Mouse (Mus musculus) hematopoietic stem cell, adult 5-6 weeks (primary cell): ENCODE results near the gene Krtap4-1. TPM values are rescaled to one million over a fixed set of nuclear protein-coding genes. Genes with fewer than 3 reads are reported as not detected.
"Not testable (repeated sequence)": the region's sequence is repeated elsewhere in the genome, so short reads cannot be mapped to it uniquely, and the experiment has no call there.

ENCODE experiments used
- ATAC-seq, 2 experiments: fragments of 125-278 bp in 1 of 2; replicated peaks in 1 of 2; 2 replicates each; pipeline ENCODE4 v1.8.0; 2016 to 2017; ENCODE audit warnings: inconsistent platforms in 2 of 2, mild to moderate bottlenecking in 2 of 2, moderate number of reproducible peaks in 2 of 2, low read depth in 1 of 2, moderate TSS enrichment in 1 of 2; ENCODE audit not compliant: low FRiP score in 2 of 2, poor library complexity in 2 of 2, severe bottlenecking in 2 of 2, insufficient read depth in 1 of 2, low TSS enrichment in 1 of 2
- total RNA-seq: library from RNA; stranded (forward); fragments of 172-1452, 232-1000 nt; gene quantifications from 2 replicates; pipeline ENCODE4 v1.2.3, GENCODE M21; 2017

The Krtap4-1 gene
- total RNA-seq, 1 experiment from 2014 or later: not detected

GRCm38 (mm10) chr11:99609126-99609525 is 18.9 kb downstream of the Krtap4-1 start:
- ATAC-seq: no peak

GRCm38 (mm10) chr11:99603208-99603607 is 24.8 kb downstream of the Krtap4-1 start, which contains the start of gene Gm11938:
TSS of gene Gm11938 (minus strand) at chr11:99603308.
- not testable (repeated sequence) for ATAC-seq

- ATAC-seq: not testable (repeated sequence)
Measured at GRCm38 (mm10) chr11:99597742-99598141, 30.3 kb downstream of the Krtap4-1 start, which contains the start of gene Krtap9-3. TSS of gene Krtap9-3 (minus strand) at chr11:99598105.

GRCm38 (mm10) chr11:99590981-99591380 is 37.1 kb downstream of the Krtap4-1 start, which contains the start of gene Krtap1-3:
TSS of gene Krtap1-3 (minus strand) at chr11:99591339.
- ATAC-seq: no peak

GRCm38 (mm10) chr11:99585096-99585495 is 42.9 kb downstream of the Krtap4-1 start:
- ATAC-seq: no peak

GRCm38 (mm10) chr11:99583245-99583704 is 44.8 kb downstream of the Krtap4-1 start, which contains the start of gene Krtap1-4:
TSS of gene Krtap1-4 (minus strand) at chr11:99583654.
- no peak for ATAC-seq

- no peak for ATAC-seq
Measured at GRCm38 (mm10) chr11:99581564-99581963, 46.5 kb downstream of the Krtap4-1 start.

- ATAC-seq: no peak
Measured at GRCm38 (mm10) chr11:99581051-99581450, 47.0 kb downstream of the Krtap4-1 start.

- no peak for ATAC-seq
Measured at GRCm38 (mm10) chr11:99580636-99581035, 47.4 kb downstream of the Krtap4-1 start, which contains the start of gene Krtap1-5. TSS of gene Krtap1-5 (minus strand) at chr11:99581016.

Other genes starting within 250 kb of the Krtap4-1 start
- gene Krt10, start 238.9 kb downstream of the Krtap4-1 start, total RNA-seq: not detected in 2 replicates
- gene Krt12, start 206.0 kb downstream of the Krtap4-1 start, total RNA-seq: not detected in 2 replicates
- gene Krt20, start 190.1 kb downstream of the Krtap4-1 start, total RNA-seq: not detected in 2 replicates
- gene Krt23, start 135.1 kb downstream of the Krtap4-1 start, total RNA-seq: not detected in 2 replicates
- gene Krt39, start 106.9 kb downstream of the Krtap4-1 start, total RNA-seq: not detected in 2 replicates
- not detected in 2 replicates for gene Krt40, start 85.1 kb downstream of the Krtap4-1 start, total RNA-seq
- not detected in 2 replicates for gene Krtap3-3, start 77.4 kb downstream of the Krtap4-1 start, total RNA-seq
- gene Krtap3-2, start 71.4 kb downstream of the Krtap4-1 start, total RNA-seq: not detected in 2 replicates
- not detected in 2 replicates for gene Gm11939, start 68.8 kb downstream of the Krtap4-1 start, total RNA-seq
- gene Krtap3-1, start 61.6 kb downstream of the Krtap4-1 start, total RNA-seq: not detected in 2 replicates
- gene Krtap1-5, start 47.2 kb downstream of the Krtap4-1 start, total RNA-seq: not detected in 2 replicates
- not detected in 2 replicates for gene Krtap1-4, start 44.6 kb downstream of the Krtap4-1 start, total RNA-seq
- gene Krtap1-3, start 36.9 kb downstream of the Krtap4-1 start, total RNA-seq: not detected in 2 replicates
- gene Krtap9-3, start 30.1 kb downstream of the Krtap4-1 start, total RNA-seq: not detected in 2 replicates
- gene Gm11938, start 24.9 kb downstream of the Krtap4-1 start, total RNA-seq: not detected in 2 replicates
- gene Gm11937, start 18.0 kb downstream of the Krtap4-1 start, total RNA-seq: not detected in 2 replicates
- not detected in 2 replicates for gene Krtap2-4, start 13.4 kb downstream of the Krtap4-1 start, total RNA-seq
- gene Gm11562, start 7.8 kb downstream of the Krtap4-1 start, total RNA-seq: not detected in 2 replicates
- not detected in 2 replicates for gene Krtap4-2, start 6.8 kb upstream of the Krtap4-1 start, total RNA-seq
- not detected in 2 replicates for gene Krtap4-7, start 15.9 kb upstream of the Krtap4-1 start, total RNA-seq
- gene Gm11555, start 22.0 kb upstream of the Krtap4-1 start, total RNA-seq: not detected in 2 replicates
- not detected in 2 replicates for gene Gm11563, start 30.7 kb upstream of the Krtap4-1 start, total RNA-seq
- gene Krtap4-6, start 37.7 kb upstream of the Krtap4-1 start, total RNA-seq: not detected in 2 replicates
- not detected in 2 replicates for gene Gm14190, start 62.5 kb upstream of the Krtap4-1 start, total RNA-seq
- not detected in 2 replicates for gene Gm14180, start 106.1 kb upstream of the Krtap4-1 start, total RNA-seq
- gene Gm11595, start 144.7 kb upstream of the Krtap4-1 start, total RNA-seq: not detected in 2 replicates
- not detected in 2 replicates for gene Krtap4-8, start 152.5 kb upstream of the Krtap4-1 start, total RNA-seq
- not detected in 2 replicates for gene Krtap4-9, start 157.0 kb upstream of the Krtap4-1 start, total RNA-seq
- not detected in 2 replicates for gene Gm11596, start 165.2 kb upstream of the Krtap4-1 start, total RNA-seq
- gene Gm11569, start 170.7 kb upstream of the Krtap4-1 start, total RNA-seq: not detected in 2 replicates
- not detected in 2 replicates for gene Gm11554, start 176.2 kb upstream of the Krtap4-1 start, total RNA-seq
- not detected in 2 replicates for gene Krtap4-13, start 181.7 kb upstream of the Krtap4-1 start, total RNA-seq
- not detected in 2 replicates for gene Gm11564, start 187.4 kb upstream of the Krtap4-1 start, total RNA-seq
- not detected in 2 replicates for gene 2300003K06Rik, start 209.8 kb upstream of the Krtap4-1 start, total RNA-seq
- not detected in 2 replicates for gene Krtap4-16, start 223.4 kb upstream of the Krtap4-1 start, total RNA-seq
- not detected in 2 replicates for gene Gm11568, start 229.7 kb upstream of the Krtap4-1 start, total RNA-seq
- not detected in 2 replicates for gene Gm11559, start 236.2 kb upstream of the Krtap4-1 start, total RNA-seq
- gene Krtap9-1, start 245.2 kb upstream of the Krtap4-1 start, total RNA-seq: not detected in 2 replicates